Mouse (Mus musculus) right cerebral cortex, adult 18-20 months (tissue): Measurements from ENCODE around the gene Focad.

ENCODE experiments used
- DNase-seq: peaks from one replicate; pipeline ENCODE4 v3.0.0; 2022; ENCODE audit warnings: mixed read lengths

Gene Focad

DNA sequence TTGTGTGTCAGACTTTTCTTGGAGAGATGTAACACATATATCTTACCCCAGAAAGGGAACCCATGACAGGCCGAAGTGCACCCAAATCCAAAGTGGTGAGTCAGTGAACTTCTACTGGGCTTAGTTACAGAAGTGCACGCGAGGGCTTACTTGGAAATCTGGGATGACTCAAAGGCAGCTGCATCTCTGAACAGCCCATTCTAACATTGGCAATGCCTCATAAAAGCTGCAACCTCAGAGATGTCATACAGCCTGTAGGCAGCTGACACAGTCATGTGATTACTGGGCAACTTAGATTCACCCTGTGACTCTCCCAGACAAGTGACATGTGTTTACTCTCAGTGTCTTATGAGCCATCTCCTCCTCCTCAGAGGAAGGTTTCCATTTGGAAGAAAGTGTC, 119.5 kb downstream of the Focad start:
- DNase-seq = no peak

DNA sequence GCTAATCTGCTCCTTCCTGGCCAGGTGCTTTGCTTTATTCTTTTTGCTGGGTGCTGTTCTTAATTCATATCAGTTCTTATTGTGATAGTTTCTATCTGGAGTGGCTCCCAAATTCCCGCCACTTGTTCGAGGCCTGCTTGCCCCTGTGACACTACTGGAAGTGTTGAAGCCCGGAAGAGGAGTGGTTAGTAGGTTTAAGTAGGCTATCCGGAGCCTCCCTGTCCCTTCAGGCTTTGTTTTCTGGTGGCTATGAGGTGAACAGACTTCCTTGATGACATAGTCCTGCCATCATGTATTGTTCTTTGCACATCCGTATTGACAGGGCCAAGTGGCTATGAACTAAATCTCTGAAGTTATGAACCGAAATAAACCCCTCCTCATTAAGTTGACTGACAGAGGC, 123.9 kb downstream of the Focad start:
- no peak for DNase-seq

- DNase-seq = no peak
Measured at GRCm38 (mm10) chr4:88218797-88219196, 124.4 kb downstream of the Focad start.

DNA sequence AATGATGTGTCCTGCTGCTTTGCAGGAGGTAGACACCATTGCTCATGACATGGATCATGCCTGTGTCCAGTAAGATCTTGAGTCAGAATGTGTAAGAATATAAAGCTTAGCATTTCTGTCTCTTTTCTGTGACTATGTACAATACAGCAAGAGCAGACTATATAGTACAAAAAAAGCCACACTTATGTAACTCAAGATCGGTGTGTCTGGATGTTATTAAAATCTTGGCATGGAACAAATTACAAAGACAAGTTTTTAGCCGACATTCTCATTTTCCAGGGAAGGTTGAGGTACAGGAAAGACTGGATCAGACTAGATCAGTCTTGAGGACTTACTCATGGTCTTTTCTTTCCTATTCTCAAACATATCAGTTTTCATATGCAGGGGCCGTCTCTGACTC, 136.9 kb downstream of the Focad start:
- DNase-seq = no peak

DNA sequence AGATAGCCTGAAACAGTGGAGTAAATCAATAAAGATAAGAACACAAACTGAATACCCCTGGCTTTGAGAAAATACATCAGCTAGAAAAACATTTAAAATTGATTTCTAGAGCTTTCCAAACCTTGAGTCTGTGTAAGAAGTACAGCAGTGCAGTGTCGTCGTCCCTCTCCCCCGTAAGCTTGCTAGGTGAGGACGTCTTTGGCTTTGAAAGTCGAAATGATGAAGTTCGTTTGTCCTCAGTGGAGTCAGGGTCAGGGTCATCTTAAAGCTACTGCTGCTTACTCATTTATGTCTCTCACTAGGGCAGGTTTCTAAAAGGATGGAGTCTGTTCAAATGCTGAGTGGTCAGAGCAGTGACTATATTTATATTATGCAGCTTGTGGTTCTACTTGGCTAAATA, 141.5 kb downstream of the Focad start:
- no peak for DNase-seq

- no peak for DNase-seq
Measured at GRCm38 (mm10) chr4:88236926-88237756, 142.7 kb downstream of the Focad start.

DNA sequence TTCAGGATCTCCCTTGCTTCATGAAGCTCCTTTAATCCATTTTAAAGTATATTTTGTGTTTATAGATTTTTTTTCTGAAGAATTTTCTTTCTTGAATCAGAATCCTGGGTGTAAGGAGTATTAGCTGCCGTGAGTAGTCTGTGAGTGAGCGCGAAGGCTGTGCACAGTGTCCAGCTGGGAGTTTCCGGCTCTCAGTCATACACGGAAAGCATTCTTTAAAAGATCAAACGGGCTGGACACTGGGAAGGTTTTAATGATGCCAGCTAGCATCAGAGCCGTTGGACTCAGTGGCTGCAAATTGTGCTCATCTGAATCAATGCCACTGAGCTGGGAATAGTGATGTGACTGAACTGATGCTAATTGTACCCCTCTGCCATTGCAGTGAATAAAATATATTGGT, 143.9 kb downstream of the Focad start:
- no peak for DNase-seq

GRCm38 (mm10) chr4:88243834-88244233, 149.4 kb downstream of the Focad start:
- no peak for DNase-seq

- DNase-seq = no peak
Measured at GRCm38 (mm10) chr4:88245494-88245893, 151.1 kb downstream of the Focad start.

- DNase-seq = no peak
Measured at GRCm38 (mm10) chr4:88261349-88261748, 166.9 kb downstream of the Focad start.

DNA sequence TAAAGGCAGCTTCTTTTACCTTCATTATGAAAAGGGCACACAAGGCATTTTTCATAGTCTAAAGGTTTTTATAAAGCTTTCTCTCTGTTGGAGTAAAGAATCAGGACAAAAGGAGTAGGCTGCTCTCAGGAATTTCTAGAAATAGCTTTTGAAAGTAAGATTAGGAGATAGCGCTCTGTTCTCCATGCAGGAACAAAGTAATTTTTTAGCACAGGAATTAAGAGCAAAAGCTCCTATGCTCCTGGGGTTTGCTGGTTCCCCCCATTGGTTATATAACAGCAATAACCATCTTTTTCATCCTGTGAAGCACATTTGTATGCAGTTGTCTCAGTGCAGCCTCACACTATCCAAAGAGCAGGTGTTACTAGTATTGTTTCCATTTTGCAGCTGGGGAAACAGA, 170.1 kb downstream of the Focad start:
- no peak for DNase-seq

- DNase-seq = no peak
Measured at GRCm38 (mm10) chr4:88270408-88271067, 176.1 kb downstream of the Focad start.

DNA sequence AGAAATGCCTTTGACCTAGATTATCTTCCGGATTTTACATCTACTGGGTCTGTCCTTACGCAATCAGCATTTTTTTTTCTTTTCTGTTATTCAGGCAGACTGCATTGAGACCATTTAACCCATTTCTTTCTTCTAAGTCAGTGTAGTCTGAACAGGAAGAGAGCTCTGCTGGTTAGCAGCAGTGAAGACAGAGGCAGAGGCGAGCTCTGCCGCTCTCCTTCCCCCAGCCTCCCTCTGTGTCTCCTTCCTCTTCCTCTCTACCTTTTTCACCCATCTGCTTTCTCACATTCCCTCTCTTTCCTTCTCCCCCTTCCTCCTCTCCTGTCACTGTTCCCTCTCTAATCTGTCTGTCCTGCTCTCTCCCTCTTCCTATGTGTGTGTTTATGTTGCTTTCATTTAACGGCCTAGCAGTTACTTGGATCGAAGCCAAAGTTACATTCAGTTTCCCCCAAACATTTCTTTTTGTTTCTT, 181.2 kb downstream of the Focad start:
- DNase-seq = no peak

GRCm38 (mm10) chr4:88276058-88276734, 181.8 kb downstream of the Focad start:
- DNase-seq = no peak

DNA sequence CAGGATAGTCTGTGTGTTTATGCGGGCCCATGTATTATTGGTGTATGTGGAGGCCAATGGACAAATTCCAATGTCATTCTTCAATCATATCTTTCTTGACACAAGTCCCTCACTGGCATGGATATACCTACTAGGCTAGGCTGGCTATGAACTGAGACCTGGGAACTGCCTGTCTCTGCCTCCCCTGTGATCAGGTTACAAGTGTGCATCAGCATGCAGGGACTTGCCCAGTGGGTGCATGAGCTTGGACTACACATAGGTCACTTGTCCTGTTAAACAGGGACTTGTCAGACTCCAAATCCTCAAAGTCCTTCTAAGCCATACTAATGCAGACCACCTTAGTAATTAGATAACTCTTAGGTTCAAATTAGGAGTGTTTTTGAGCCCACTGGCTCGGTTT, 184.1 kb downstream of the Focad start:
- DNase-seq = no peak

GRCm38 (mm10) chr4:88280536-88280935, 186.1 kb downstream of the Focad start:
- DNase-seq = no peak

GRCm38 (mm10) chr4:88295537-88295936, 201.1 kb downstream of the Focad start:
- DNase-seq = no peak

GRCm38 (mm10) chr4:88299551-88299950, 205.1 kb downstream of the Focad start:
- DNase-seq = no peak

DNA sequence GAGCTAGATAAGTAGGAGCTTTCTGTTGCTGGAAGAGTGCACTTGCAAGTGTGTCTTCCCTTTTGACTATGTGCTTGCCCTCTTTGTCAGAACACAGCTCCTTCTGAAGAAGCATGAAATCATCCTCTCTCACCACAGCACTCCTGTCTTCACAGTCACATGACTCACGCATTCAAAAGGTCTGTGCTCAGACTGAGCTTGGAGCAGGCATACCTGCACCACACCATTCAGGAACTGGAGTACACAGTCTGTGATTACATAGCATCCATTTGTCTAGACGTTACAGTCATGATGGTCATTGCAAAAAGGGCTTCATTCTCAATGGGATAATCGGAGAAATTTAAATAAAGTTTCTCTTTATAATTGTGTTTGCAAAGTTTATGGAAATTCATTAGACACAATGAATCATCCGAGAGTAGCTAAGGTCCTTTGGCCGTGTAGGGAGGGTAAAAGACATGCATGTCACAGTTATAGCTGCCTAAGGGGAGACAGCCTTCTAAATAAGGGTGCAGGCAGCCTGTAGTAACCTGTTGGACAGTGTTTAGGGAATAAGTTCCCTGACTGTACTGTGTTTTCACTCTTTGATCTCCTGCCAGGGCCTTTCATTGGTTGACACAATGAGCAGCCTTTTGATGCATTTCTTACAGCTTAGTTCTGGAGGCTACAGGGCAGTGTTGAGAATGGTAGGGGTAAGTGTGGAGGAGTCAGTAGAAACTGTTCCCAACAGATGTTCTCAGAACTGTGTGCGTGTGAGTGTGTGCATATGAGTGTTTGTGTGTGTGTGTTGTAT, 206.6 kb downstream of the Focad start:
- DNase-seq = no peak

DNA sequence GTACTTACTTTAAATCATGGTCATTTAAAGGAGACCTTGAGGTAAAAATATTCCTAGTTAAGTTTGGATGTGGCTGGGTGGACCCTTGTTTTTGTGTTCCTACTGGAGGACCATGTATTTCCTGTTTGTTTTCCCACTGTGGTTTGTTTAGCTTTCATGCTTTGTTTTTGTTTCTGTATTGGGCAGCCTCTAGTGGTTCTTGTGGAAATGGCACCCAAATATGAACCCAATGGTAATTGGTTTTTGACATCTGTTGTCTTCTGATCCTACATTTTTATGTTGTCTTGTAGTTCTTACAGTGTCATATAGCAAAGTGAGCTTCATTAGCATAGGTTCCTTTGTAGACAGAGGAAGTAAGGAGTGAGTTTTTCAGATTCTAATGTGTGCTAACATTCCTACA, 207.9 kb downstream of the Focad start:
- DNase-seq = no peak

DNA sequence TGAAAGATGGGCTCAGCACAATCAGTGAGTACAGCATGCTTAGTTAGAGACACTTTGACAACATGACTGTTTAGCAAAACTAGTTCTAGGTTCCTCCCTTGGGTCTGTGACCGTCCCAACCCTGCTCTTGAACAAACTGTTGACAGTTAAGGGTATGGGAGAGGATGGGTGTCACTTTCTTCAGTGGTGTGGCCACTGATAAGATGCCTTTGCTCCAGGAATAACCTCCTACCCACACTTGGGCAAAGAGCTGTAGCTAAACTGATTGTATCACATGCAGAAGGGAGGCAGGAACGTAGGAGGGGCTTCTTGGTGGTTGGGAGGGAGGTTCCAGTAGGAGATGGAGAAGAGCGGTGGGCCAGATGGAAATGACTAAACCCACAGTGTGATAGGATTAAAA, 213.3 kb downstream of the Focad start:
- no peak for DNase-seq

GRCm38 (mm10) chr4:88308342-88309116, 214.1 kb downstream of the Focad start:
- DNase-seq = peak; percentile 25
